Comparison of ENCODE assay signal across 10 mouse cellular contexts in the genomic region with DNA sequence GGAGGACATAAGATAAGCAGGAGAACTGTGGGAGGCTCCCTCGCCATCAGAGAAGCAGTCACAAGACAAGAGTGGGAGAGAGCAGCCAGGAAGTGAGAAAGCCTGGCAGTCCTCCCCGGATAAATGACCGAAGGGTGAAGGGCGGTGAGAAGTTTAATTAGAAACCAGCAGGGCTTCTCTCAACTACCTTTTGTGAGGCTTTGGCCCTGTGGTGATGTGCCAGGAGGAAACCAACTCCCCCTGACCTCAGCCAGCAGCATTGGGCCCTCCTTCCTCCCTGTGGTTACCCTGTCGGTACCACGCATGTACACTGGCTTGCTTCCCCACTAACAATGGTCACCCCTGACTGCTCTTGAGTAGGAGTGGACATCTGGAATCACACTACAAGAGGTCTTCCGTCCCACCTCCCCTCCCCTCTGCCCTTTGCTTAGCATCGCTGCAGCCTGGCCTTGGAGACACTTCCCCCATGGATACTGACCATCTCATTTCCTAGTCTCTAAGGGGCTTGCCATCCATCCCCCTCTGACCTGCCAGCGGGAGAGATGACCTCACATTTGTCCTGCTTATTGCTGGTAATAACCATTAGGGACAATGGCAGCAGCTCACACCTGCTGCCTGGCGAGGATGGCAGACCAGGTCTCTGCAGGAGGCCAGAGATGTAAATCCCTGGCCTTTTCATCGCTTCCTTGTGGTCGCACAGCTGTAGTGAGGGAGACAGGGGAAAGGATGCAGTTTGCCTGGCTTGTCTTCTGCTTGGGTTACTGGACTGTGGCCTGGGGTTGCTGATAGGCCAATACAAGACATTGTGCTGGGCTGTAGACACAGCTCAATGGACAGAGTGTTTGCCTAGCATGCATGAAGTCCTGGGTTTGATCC.
A peak's percentile ranks its signal among the peaks of the same experiment; 100 is the strongest.
DNase-seq lines count a peak whose midpoint lies in the region; ATAC-seq and TF ChIP-seq lines count a peak whose summit lies in the region.
"Had no signal": no experiment of that assay in that cellular context is flagged by ENCODE, and none has a peak within 500 bp of the region (broad histone marks: within the 10 kb centered on the region; RNA-seq: fewer than 3 reads in every experiment).

No protein-coding gene starts in this region.

- 0 out of 2 replicates have a peak overlapping the region, but pooled peaks have one; percentile 1 for H3K4me3 ChIP-seq in forebrain, embryonic 10.5 days
- no peak overlapping the region for H3K4me3 ChIP-seq in forebrain, postnatal 0 days (ENCODE audit: low read depth, low read length)
- H3K4me3 ChIP-seq in neural tube, embryonic 14.5 days (ENCODE audit: low read depth, low read length) = no peak overlapping the region

- H3K4me1 ChIP-seq in forebrain, embryonic 10.5 days = peaks cover 34% of the 10 kb centered on the region
- H3K4me1 ChIP-seq in forebrain, postnatal 0 days (ENCODE audit: insufficient read depth) = peaks cover 5% of the 10 kb centered on the region; the same call in 1 of the 2 replicates
- H3K4me1 ChIP-seq in neural tube, embryonic 14.5 days (ENCODE audit: control insufficient read depth, insufficient read depth, low read length) = peaks cover 69% of the 10 kb centered on the region

- peak overlapping the region; percentile 11; the same call in 1 of the 2 replicates for H3K27ac ChIP-seq in forebrain, embryonic 10.5 days
- H3K27ac ChIP-seq in forebrain, postnatal 0 days (ENCODE audit: low read depth, low read length) = no peak overlapping the region
- H3K27ac ChIP-seq in neural tube, embryonic 14.5 days (ENCODE audit: low read depth, low read length) = peak overlapping the region; percentile 67
- H3K27ac ChIP-seq: macrophage had no signal

- WGBS in forebrain, embryonic 10.5 days = 5% methylated on average over 12 of the region's 12 CpGs
- 50% methylated on average over 12 of the region's 12 CpGs for WGBS in forebrain, postnatal 0 days
- WGBS in neural tube, embryonic 14.5 days = 15% methylated on average over 12 of the region's 12 CpGs

- H3K27me3 ChIP-seq in forebrain, embryonic 10.5 days (ENCODE audit: poor library complexity, severe bottlenecking) = peaks cover 100% of the 10 kb centered on the region
- H3K27me3 ChIP-seq in forebrain, postnatal 0 days (ENCODE audit: insufficient read depth, low read length) = no peaks in the 10 kb centered on the region
- H3K27me3 ChIP-seq in neural tube, embryonic 14.5 days (ENCODE audit: control insufficient read depth, insufficient read depth, low read length) = no peaks in the 10 kb centered on the region

- no peak overlapping the region for H3K4me2 ChIP-seq in forebrain, postnatal 0 days (ENCODE audit: low read depth)
- H3K4me2 ChIP-seq in neural tube, embryonic 14.5 days (ENCODE audit: low read depth, low read length) = no peak overlapping the region

- no peaks in the 10 kb centered on the region for H3K9me3 ChIP-seq in forebrain, embryonic 10.5 days
- H3K9me3 ChIP-seq in forebrain, postnatal 0 days (ENCODE audit: low read length) = no peaks in the 10 kb centered on the region
- H3K9me3 ChIP-seq in neural tube, embryonic 14.5 days (ENCODE audit: control insufficient read depth, low read length) = no peaks in the 10 kb centered on the region

- TF ChIP-seq CTCF in forebrain, postnatal 0 days (IDR thresholded peaks at IDR 0.05; ENCODE audit: low read depth) = no peak

- H3K9ac ChIP-seq in forebrain, postnatal 0 days = no peak overlapping the region
- H3K9ac ChIP-seq in neural tube, embryonic 14.5 days (replicated peaks; ENCODE audit: low read depth, low read length) = 0 out of 2 replicates have a peak overlapping the region, but pooled peaks have one; percentile 12

- ATAC-seq in forebrain, postnatal 0 days = no peak
- ATAC-seq in neural tube, embryonic 14.5 days (ENCODE audit: low read depth) = no peak

- H3K36me3 ChIP-seq in forebrain, embryonic 10.5 days (replicated peaks) = no peaks in the 10 kb centered on the region
- no peaks in the 10 kb centered on the region for H3K36me3 ChIP-seq in forebrain, postnatal 0 days (ENCODE audit: insufficient read depth)
- no peaks in the 10 kb centered on the region for H3K36me3 ChIP-seq in neural tube, embryonic 14.5 days (ENCODE audit: control insufficient read depth, insufficient read depth, low read length)

- peak; percentile 49 for DNase-seq in forebrain, embryonic 10.5 days (ENCODE audit: extremely low spot score, low spot score)
- no peak for DNase-seq in forebrain, postnatal 0 days
- DNase-seq in heart, postnatal 36 days = peak; percentile 5 to 29
- DNase-seq in kidney, postnatal 10 days = peak; percentile 49
- no peak for DNase-seq in lung, postnatal 10 days
- no peak for DNase-seq in spleen, adult 18-20 months
- no peak for DNase-seq in left cerebral cortex, adult 8-10 months (ENCODE audit: low spot score in 2 of 2)
- DNase-seq: cerebellum, adult 9-10 months had no signal

- intact Hi-C loops in heart, postnatal 36 days (cut with DNase I) = loop anchor here (2.0 kb wide), 1 partner anchor 26 kb away; no protein-coding TSS in a partner anchor

Comparison
In these comparisons a context has a peak if more than half of its experiments do, and no peak if none do; other contexts are left out.
1. DNase-seq: peak in forebrain, embryonic 10.5 days (single experiment), heart, postnatal 36 days (2 of 2) and kidney, postnatal 10 days (single experiment); none in forebrain, postnatal 0 days (single experiment), lung, postnatal 10 days (single experiment), spleen, adult 18-20 months (0 of 2) and left cerebral cortex, adult 8-10 months (0 of 2).